Mouse (Mus musculus): ENCODE results near the gene Dscam. TPM values are rescaled to one million over a fixed set of nuclear protein-coding genes. Genes with fewer than 3 reads are reported as not detected.

Gene Dscam
- polyA plus RNA-seq, 1 experiment from 2014 or later, result 0.13 TPM

- H3K4me1 ChIP-seq, result peaks cover 21% of the 10 kb centered on the region
- no peak overlapping the region for H3K4me3 ChIP-seq
- H3K4me2 ChIP-seq (replicated peaks), result no peak overlapping the region
- no peak for ATAC-seq (ENCODE audit: low FRiP score, low read depth)
- no peak overlapping the region for H3K9ac ChIP-seq
- no peaks in the 10 kb centered on the region for H3K9me3 ChIP-seq
- WGBS, result 68% methylated on average over 2 of the region's 2 CpGs
- H3K27ac ChIP-seq, result no peak overlapping the region
- H3K27me3 ChIP-seq, result peaks cover 28% of the 10 kb centered on the region
- H3K36me3 ChIP-seq, result no peaks in the 10 kb centered on the region
Measured at GRCm38 (mm10) chr16:97100091-97100490, 70.5 kb downstream of the Dscam start.

- no peak overlapping the region for H3K27ac ChIP-seq
- WGBS, result 11% methylated on average over 5 of the region's 5 CpGs
- H3K4me2 ChIP-seq (replicated peaks), result 0 out of 2 replicates have a peak overlapping the region, but pooled peaks have one; percentile 7
- no peaks in the 10 kb centered on the region for H3K9me3 ChIP-seq
- peaks cover 25% of the 10 kb centered on the region for H3K27me3 ChIP-seq
- no peaks in the 10 kb centered on the region for H3K36me3 ChIP-seq
- ATAC-seq (ENCODE audit: low FRiP score, low read depth), result peak; percentile 51; the same call in 1 of the 2 replicates
- H3K9ac ChIP-seq, result no peak overlapping the region
- peaks cover 21% of the 10 kb centered on the region for H3K4me1 ChIP-seq
- H3K4me3 ChIP-seq, result no peak overlapping the region
Measured at GRCm38 (mm10) chr16:97098508-97098907, 72.0 kb downstream of the Dscam start.

DNA sequence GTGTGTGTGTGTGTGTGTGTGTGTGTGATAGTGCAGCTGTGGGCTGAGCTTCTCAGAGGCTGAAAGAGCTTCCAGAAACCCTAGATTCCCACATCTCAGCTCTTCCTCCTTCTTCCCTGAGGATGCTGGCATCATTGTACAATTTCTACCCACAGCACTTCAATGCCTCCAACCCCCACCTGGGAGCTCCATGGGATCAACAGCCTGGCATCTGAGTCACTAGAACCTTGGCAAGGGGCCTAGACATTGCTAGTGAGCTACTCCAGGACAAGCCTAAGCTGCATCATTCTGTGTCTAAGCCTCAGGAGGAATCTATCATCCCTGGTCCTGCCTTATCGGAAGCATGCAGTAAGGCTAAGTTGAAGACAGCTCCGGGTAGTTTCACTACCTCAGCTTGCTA lies 73.8 kb downstream of the Dscam start:
- Histone ChIP-seq H3K27me3 (peaks cover 17% of the 10 kb centered on the region), H3K9me3 (no peaks in the 10 kb centered on the region), H3K4me3 (no peak overlapping the region), H3K4me2 (replicated peaks) (no peak overlapping the region), H3K36me3 (no peaks in the 10 kb centered on the region), H3K4me1 (peaks cover 21% of the 10 kb centered on the region), H3K27ac (no peak overlapping the region), H3K9ac (no peak overlapping the region)
- 79% methylated on average over 2 of the region's 2 CpGs for WGBS
- no peak for ATAC-seq (ENCODE audit: low FRiP score, low read depth)

- no peak for ATAC-seq (ENCODE audit: low FRiP score, low read depth)
- Histone ChIP-seq H3K9me3 (no peaks in the 10 kb centered on the region), H3K27ac (no peak overlapping the region), H3K4me1 (peaks cover 21% of the 10 kb centered on the region), H3K4me3 (no peak overlapping the region), H3K4me2 (replicated peaks) (no peak overlapping the region), H3K36me3 (no peaks in the 10 kb centered on the region), H3K9ac (no peak overlapping the region), H3K27me3 (peaks cover 10% of the 10 kb centered on the region)
- WGBS, result 80% methylated on average over 1 of the region's 1 CpGs
Measured at GRCm38 (mm10) chr16:97095496-97095895, 75.1 kb downstream of the Dscam start.

DNA sequence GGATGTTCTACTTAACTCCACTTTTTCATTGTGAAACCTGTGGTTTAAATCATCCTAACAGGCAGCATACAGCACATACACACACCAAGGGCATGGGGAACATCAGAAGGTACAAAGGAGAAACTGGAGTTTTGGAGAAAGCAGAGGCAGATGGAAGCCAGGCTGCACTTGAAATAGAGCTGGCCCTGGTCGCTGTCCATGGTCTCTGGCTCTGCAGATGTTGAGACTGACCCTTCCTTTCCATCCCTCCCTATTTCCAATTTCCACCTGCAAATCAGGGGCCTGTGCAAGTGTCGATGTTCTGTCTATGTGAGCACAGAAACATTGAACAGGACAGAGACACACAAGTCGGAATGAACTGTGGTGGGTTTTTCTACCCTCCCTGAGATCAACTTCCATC lies 81.2 kb downstream of the Dscam start:
- ATAC-seq (ENCODE audit: low FRiP score, low read depth), result no peak
- Histone ChIP-seq H3K4me1 (no peaks in the 10 kb centered on the region), H3K27ac (no peak overlapping the region), H3K4me3 (no peak overlapping the region), H3K9ac (no peak overlapping the region), H3K36me3 (no peaks in the 10 kb centered on the region), H3K9me3 (no peaks in the 10 kb centered on the region), H3K27me3 (no peaks in the 10 kb centered on the region), H3K4me2 (replicated peaks) (no peak overlapping the region)
- 48% methylated on average over 3 of the region's 3 CpGs for WGBS

GRCm38 (mm10) chr16:97083694-97084093 lies 86.9 kb downstream of the Dscam start:
- 78% methylated on average over 2 of the region's 2 CpGs for WGBS
- Histone ChIP-seq H3K27me3 (no peaks in the 10 kb centered on the region), H3K36me3 (no peaks in the 10 kb centered on the region), H3K9ac (no peak overlapping the region), H3K4me3 (no peak overlapping the region), H3K4me1 (no peaks in the 10 kb centered on the region), H3K9me3 (no peaks in the 10 kb centered on the region), H3K4me2 (replicated peaks) (no peak overlapping the region), H3K27ac (no peak overlapping the region)
- ATAC-seq (ENCODE audit: low FRiP score, low read depth), result no peak

GRCm38 (mm10) chr16:97075920-97076572 lies 94.5 kb downstream of the Dscam start:
- no peak overlapping the region for H3K9ac ChIP-seq
- H3K36me3 ChIP-seq, result no peaks in the 10 kb centered on the region
- no peaks in the 10 kb centered on the region for H3K9me3 ChIP-seq
- ATAC-seq (ENCODE audit: low FRiP score, low read depth), result no peak
- H3K4me2 ChIP-seq (replicated peaks), result no peak overlapping the region
- H3K27me3 ChIP-seq, result no peaks in the 10 kb centered on the region
- no peak overlapping the region for H3K4me3 ChIP-seq
- no peak overlapping the region for H3K27ac ChIP-seq
- 79% methylated on average over 4 of the region's 4 CpGs for WGBS
- no peaks in the 10 kb centered on the region for H3K4me1 ChIP-seq

- Histone ChIP-seq H3K36me3 (no peaks in the 10 kb centered on the region), H3K4me1 (no peaks in the 10 kb centered on the region), H3K9me3 (no peaks in the 10 kb centered on the region), H3K4me3 (no peak overlapping the region), H3K27me3 (no peaks in the 10 kb centered on the region), H3K9ac (no peak overlapping the region), H3K4me2 (replicated peaks) (no peak overlapping the region), H3K27ac (no peak overlapping the region)
- 76% methylated on average over 6 of the region's 6 CpGs for WGBS
- ATAC-seq (ENCODE audit: low FRiP score, low read depth), result no peak
Measured at GRCm38 (mm10) chr16:97075137-97075902, 95.2 kb downstream of the Dscam start.

GRCm38 (mm10) chr16:97073847-97074246 lies 96.7 kb downstream of the Dscam start:
- H3K27me3 ChIP-seq, result no peaks in the 10 kb centered on the region
- H3K27ac ChIP-seq, result no peak overlapping the region
- H3K4me2 ChIP-seq (replicated peaks), result no peak overlapping the region
- no peaks in the 10 kb centered on the region for H3K36me3 ChIP-seq
- H3K9ac ChIP-seq, result no peak overlapping the region
- H3K4me1 ChIP-seq, result no peaks in the 10 kb centered on the region
- ATAC-seq (ENCODE audit: low FRiP score, low read depth), result no peak
- H3K4me3 ChIP-seq, result no peak overlapping the region
- WGBS, result 100% methylated on average over 1 of the region's 1 CpGs
- H3K9me3 ChIP-seq, result no peaks in the 10 kb centered on the region

DNA sequence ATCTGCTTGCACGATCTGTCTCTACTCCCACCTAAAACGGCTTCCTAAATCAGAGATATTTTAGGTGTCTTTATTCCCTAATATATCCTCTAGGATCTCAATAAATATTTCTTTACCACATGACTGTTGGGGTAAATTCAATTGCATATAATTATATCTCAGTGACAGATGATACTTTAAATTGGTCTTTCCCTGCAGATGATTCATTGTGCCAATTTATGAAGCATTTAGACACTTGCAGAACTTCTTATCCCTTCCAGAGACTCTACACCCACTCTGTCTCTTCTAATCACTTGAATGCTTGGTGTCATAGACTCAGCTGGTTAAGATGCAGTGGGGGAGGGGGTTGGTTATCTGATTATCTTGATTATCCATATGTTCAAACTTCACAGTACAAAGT lies 97.9 kb downstream of the Dscam start:
- no peak overlapping the region for H3K9ac ChIP-seq
- H3K27ac ChIP-seq, result no peak overlapping the region
- H3K4me1 ChIP-seq, result no peaks in the 10 kb centered on the region
- H3K27me3 ChIP-seq, result no peaks in the 10 kb centered on the region
- H3K36me3 ChIP-seq, result no peaks in the 10 kb centered on the region
- no peak overlapping the region for H3K4me3 ChIP-seq
- WGBS, result 89% methylated on average over 2 of the region's 2 CpGs
- no peak overlapping the region for H3K4me2 ChIP-seq (replicated peaks)
- ATAC-seq (ENCODE audit: low FRiP score, low read depth), result no peak
- no peaks in the 10 kb centered on the region for H3K9me3 ChIP-seq

DNA sequence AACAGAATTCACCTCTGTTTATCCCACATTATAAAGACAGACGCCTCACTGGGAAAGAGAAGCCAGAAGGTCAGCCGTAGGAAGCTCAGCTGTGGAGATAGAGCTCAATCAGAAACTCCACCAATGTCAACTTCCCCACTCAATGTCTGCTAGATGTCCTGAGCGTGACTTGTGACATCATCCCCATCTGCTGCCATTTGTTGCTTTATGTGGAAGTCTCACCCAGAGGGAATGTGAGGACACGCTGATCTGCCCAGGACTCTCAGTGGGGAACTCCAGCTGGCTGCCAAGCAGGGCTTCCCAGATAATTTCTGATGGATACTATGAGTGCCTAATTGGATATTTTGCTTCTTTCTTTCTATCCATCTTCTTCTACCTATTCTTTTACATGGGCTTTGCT lies 103.7 kb downstream of the Dscam start:
- 64% methylated on average over 4 of the region's 4 CpGs for WGBS
- H3K4me2 ChIP-seq (replicated peaks), result no peak overlapping the region
- H3K9me3 ChIP-seq, result no peaks in the 10 kb centered on the region
- no peaks in the 10 kb centered on the region for H3K4me1 ChIP-seq
- H3K27me3 ChIP-seq, result no peaks in the 10 kb centered on the region
- no peak overlapping the region for H3K9ac ChIP-seq
- no peak overlapping the region for H3K4me3 ChIP-seq
- ATAC-seq (ENCODE audit: low FRiP score, low read depth), result no peak
- H3K36me3 ChIP-seq, result no peaks in the 10 kb centered on the region
- no peak overlapping the region for H3K27ac ChIP-seq

DNA sequence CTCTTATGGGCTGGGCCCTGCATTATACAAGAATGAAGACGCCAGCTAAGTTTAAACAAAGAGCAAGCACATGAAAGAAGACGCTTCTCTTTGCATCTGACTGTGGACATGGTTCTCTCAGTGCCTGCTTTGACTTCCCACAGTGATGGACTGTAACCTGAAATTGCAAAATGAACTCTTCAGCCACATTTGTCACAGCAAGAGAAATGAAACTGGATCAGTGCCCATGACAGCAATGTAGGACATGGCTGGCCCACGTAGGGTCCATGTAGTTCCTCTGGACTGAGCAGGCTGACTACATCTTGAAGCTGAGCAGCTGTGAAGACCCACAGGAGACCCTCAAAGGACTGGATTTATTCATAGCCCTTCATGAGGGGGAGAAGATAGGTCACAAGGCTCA lies 108.3 kb downstream of the Dscam start:
- no peaks in the 10 kb centered on the region for H3K27me3 ChIP-seq
- H3K4me1 ChIP-seq, result no peaks in the 10 kb centered on the region
- H3K4me3 ChIP-seq, result no peak overlapping the region
- no peak overlapping the region for H3K4me2 ChIP-seq (replicated peaks)
- no peak overlapping the region for H3K9ac ChIP-seq
- no peak overlapping the region for H3K27ac ChIP-seq
- WGBS, result 81% methylated on average over 3 of the region's 3 CpGs
- ATAC-seq (ENCODE audit: low FRiP score, low read depth), result no peak
- no peaks in the 10 kb centered on the region for H3K9me3 ChIP-seq
- H3K36me3 ChIP-seq, result no peaks in the 10 kb centered on the region

- Histone ChIP-seq H3K4me3 (no peak overlapping the region), H3K36me3 (no peaks in the 10 kb centered on the region), H3K9me3 (no peaks in the 10 kb centered on the region), H3K27me3 (no peaks in the 10 kb centered on the region), H3K27ac (no peak overlapping the region), H3K4me2 (replicated peaks) (no peak overlapping the region), H3K4me1 (no peaks in the 10 kb centered on the region), H3K9ac (no peak overlapping the region)
- ATAC-seq (ENCODE audit: low FRiP score, low read depth), result no peak
- 86% methylated on average over 7 of the region's 7 CpGs for WGBS
Measured at GRCm38 (mm10) chr16:97061390-97061789, 109.2 kb downstream of the Dscam start.
